Mouse (Mus musculus): ENCODE data around the gene Bex2. TPM values are rescaled to one million over a fixed set of nuclear protein-coding genes. Genes with fewer than 3 reads are reported as not detected.

Bex2 gene
- polyA plus RNA-seq, 1 experiment from 2014 or later, result 56.8 TPM

Other genes with a start within 250 kb of the Bex2 start
- gene Gprasp2, start 229.2 kb downstream of the Bex2 start, polyA plus RNA-seq (2015; fragmentation: Nextera tagmentation; extraction: Ambion mirVana), result 18.0 and 19.1 TPM in 2 replicates
- 44.3 and 48.4 TPM in 2 replicates for gene Arxes2, start 74.4 kb downstream of the Bex2 start, polyA plus RNA-seq (2015; fragmentation: Nextera tagmentation; extraction: Ambion mirVana)
- gene Arxes1, start 34.9 kb downstream of the Bex2 start, polyA plus RNA-seq (2015; fragmentation: Nextera tagmentation; extraction: Ambion mirVana), result 13.2 and 17.7 TPM in 2 replicates
- gene Nxf3, start 17.0 kb upstream of the Bex2 start, polyA plus RNA-seq (2015; fragmentation: Nextera tagmentation; extraction: Ambion mirVana), result 0.08 TPM in 1 of 2 replicates, not detected in the other
- gene Bex4, start 70.8 kb upstream of the Bex2 start, polyA plus RNA-seq (2015; fragmentation: Nextera tagmentation; extraction: Ambion mirVana), result 165 and 173 TPM in 2 replicates
- 187 and 208 TPM in 2 replicates for gene Tceal8, start 104.1 kb upstream of the Bex2 start, polyA plus RNA-seq (2015; fragmentation: Nextera tagmentation; extraction: Ambion mirVana)
- gene Tceal5, start 135.6 kb upstream of the Bex2 start, polyA plus RNA-seq (2015; fragmentation: Nextera tagmentation; extraction: Ambion mirVana), result 3.6 and 4.7 TPM in 2 replicates
- gene Tceal7, start 146.5 kb upstream of the Bex2 start, polyA plus RNA-seq (2015; fragmentation: Nextera tagmentation; extraction: Ambion mirVana), result 7.4 and 21.7 TPM in 2 replicates
- gene Bex1, start 147.3 kb upstream of the Bex2 start, polyA plus RNA-seq (2015; fragmentation: Nextera tagmentation; extraction: Ambion mirVana), result 79.2 and 82.0 TPM in 2 replicates
- gene Tceal9, start 176.8 kb upstream of the Bex2 start, polyA plus RNA-seq (2015; fragmentation: Nextera tagmentation; extraction: Ambion mirVana), result 634 and 677 TPM in 2 replicates
- gene Bex3, start 202.0 kb upstream of the Bex2 start, polyA plus RNA-seq (2015; fragmentation: Nextera tagmentation; extraction: Ambion mirVana), result 412 and 444 TPM in 2 replicates

Data from lung, embryonic 16.5 days (tissue).